Mouse (Mus musculus): ENCODE measurements around the gene Mdga2. TPM values are rescaled to one million over a fixed set of nuclear protein-coding genes. Genes with fewer than 3 reads are reported as not detected.

The Mdga2 gene
- total RNA-seq (2021): not detected
- long read RNA-seq, experiment 1: 0 reads
- long read RNA-seq, experiment 2: 0 reads

DNA sequence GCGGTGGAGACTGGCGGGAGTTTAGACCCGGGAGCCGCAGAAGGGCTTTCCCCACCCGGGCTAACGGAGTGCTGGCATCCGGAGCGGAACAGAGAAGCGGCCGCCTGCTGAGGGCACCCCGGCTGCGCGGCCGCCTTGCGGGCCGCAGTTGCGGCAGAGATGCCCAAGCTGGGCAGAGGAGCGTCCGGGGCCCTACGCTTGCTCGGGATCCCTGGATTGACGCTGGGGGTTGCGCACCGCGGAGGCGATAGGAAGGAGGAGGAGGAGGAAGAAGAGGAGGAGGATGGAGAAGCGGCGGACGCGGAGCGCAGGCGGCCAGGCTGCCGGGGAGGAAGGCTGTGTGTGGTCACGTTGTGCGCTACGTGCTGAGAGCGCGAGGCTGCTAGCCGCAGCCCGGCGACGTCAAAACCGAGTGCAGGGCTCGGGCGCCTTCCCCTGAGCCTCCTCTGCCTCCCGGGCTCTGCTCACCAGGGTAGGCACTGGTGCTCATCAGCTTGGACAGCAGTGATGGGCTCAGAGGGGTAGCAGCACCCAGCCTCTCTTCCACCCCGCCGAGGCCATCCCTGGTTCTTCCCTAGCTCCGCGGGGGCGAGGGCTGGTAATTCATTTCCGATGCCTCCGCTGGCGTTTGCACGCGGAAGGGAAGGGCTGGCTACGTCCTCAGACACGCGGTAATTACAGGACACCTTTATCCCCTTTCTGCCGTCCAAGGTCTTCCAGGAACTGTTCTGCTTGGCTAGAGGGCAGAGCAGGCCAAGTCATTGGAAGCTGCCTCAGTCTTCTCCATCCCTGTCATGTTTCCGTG, at the start of gene Mdga2:
Gene Mdga2 (minus strand): TSS at position 329 of the 805 bp plus-strand sequence.
- no peak for DNase-seq (ENCODE audit: low spot score)

- no peak for DNase-seq (ENCODE audit: low spot score)
These were observed 45.1 kb upstream of the Mdga2 start for GRCm38 (mm10) chr12:67267409-67267808.

- no peak for DNase-seq (ENCODE audit: low spot score)
These were observed 1.2 kb upstream of the Mdga2 start for GRCm38 (mm10) chr12:67223530-67223929.

DNA sequence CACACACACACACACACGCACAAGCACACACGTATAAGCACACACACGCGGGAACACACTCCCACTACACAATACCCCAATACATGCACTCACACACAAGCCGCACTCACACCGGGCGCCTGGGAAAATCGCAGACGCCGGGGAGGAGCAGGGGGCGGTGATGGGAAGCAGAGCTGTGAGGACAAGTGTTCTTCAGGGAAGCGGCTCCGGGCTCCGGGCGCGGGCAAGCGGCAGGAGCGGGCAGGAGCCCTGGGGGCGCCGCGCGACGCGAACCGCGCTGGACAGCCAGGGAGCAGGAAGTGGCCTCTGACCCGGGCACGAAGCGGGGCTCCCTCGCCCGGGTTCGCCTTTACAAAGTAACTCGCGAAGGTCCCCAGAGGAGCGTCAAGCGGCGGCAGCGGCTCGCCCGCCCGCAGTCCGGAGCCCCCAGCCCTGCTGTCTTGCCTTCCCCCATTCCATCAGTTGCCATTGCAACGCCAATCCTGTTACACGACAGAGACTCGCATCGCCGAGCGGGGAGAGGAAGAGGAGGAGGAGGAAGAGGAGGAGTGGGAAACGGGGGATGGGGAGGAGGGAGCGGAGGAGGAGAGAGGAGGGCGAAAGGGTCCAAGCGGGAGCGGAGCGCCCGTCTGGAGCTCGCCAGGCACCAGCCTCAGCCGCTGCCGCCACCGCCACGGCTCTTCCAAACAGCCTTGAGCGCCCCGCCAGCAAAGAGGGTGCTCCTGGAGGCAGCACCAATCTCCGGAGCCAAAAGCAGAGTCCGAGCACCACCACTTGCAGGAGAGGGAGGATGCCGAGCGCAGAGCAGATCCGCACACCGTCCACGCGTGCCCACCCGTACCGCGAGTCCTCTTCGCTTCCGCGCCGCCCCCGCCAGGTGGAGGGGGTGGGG, 774 bp downstream of the Mdga2 start:
- DNase-seq (ENCODE audit: low spot score): no peak

DNA sequence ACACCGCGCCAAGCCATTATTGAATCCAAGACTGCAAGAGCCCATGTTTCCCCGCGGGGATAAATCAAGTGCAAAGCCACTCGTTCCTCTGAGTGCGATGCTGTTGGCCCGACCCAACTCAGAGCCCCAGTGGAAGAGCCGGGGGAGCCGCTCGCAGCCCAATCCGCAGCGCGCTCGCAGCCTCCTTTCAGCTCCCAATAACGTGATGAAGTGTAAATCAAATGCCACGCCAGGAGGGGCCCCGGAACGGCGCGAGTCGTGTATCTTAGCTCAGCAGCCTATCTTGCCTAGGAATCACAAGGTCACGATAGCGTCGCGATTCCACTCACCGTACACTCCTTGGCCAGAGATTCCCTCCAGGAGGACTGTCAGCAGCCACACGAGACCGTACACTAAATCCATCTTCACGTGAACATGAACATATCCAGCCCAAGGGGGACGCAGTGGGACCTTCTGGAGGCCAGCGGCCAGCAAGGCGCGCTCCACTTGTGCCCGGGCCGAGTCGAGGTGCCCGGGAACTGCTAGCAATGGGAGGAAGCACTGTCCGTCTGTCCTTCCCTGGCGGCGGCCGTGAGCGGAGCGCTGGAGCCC, 1.6 kb downstream of the Mdga2 start:
- DNase-seq (ENCODE audit: low spot score): no peak

GRCm38 (mm10) chr12:67220041-67220440, 2.3 kb downstream of the Mdga2 start:
- DNase-seq (ENCODE audit: low spot score): no peak

DNA sequence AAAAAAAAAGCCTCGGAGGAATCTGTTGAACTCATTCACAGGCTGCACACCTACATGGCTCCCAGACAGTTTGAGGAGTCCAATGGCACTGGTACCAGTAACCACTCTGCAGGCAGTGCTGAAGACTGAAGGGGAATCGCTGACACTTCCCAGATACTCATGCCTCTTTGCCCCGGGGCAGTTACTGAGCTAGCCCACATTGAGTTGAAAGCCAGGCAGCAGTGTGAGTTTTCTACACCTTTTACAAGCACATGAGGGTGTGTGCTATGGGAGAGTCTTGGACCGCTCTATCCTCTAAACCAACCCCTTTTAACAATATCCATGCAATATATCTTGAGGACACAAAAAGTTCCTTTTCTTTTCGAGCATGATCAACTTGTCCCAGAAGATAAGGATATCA, 2.8 kb downstream of the Mdga2 start:
- no peak for DNase-seq (ENCODE audit: low spot score)

DNA sequence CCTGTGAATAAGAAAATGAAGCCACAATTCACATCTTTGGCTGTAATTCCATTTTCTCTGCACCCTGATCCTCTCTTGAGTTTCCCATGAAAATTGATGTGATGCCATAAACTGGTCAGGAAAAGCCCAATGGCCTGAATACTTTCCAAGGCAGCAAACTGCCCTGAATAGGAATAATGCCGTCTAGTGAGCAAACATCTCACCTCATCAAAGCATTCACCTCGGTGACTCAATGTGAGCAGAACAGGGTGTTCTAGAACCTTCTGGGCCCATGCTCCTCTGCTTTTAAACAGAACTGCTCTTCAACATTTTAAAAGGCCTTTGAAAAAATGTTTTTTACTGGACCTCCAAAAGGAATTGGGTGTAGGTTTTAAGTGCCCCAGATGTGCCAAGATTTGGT, 9.5 kb downstream of the Mdga2 start:
- no peak for DNase-seq (ENCODE audit: low spot score)

DNA sequence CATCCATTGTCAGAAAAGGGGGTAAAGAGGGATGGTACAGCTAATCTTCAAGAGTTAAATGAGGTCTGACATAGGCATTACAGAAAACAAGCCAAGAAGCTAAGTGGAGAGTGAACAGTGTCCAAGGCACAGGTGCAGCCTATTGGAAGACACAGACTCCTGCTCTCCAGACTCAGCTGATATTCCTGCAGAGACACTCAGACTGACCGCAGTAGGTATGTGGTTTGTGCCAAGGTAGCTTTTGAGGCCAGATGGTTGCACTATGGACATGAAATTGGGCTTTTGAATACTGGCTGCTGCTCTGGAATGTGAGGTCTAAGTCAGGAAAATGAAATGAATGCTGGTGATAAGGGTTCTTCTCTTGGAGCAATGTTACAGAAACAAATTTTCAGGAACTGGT, 44.2 kb downstream of the Mdga2 start:
- DNase-seq (ENCODE audit: low spot score): no peak

DNA sequence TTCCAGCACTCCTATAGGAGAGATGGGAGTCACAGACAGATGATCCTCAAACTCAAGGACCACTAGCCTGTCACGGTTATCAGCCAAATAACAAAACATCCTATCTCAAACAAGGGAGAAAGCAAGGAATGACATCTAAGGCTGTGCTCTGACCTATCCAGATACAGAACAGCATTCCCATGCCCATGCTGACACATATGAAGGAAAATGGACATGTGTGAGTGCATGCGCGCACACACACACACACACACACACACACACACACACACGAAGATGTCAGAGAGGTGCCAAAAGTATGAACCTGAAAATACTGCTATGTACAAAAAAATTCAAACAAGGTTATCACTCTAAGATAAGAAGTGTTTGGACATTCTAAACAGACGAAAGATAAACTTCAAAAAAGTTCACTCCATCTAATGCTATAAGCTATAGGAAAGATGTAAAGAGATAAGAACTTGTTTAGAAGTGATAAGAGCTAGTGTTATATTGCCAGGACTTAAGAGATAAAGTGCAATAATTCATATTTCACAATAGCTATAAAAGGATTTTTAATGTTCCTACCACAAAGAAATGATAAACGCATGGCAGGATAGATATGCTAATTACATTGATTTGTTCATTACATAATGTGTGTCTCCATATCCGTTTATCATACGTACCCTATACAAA, 65.6 kb downstream of the Mdga2 start:
- no peak for DNase-seq (ENCODE audit: low spot score)

- DNase-seq (ENCODE audit: low spot score): no peak
These were observed 69.3 kb downstream of the Mdga2 start for GRCm38 (mm10) chr12:67153077-67153476.

GRCm38 (mm10) chr12:67141605-67142004, 80.7 kb downstream of the Mdga2 start:
- no peak for DNase-seq (ENCODE audit: low spot score)

GRCm38 (mm10) chr12:67140131-67140530, 82.2 kb downstream of the Mdga2 start:
- DNase-seq (ENCODE audit: low spot score): no peak

DNA sequence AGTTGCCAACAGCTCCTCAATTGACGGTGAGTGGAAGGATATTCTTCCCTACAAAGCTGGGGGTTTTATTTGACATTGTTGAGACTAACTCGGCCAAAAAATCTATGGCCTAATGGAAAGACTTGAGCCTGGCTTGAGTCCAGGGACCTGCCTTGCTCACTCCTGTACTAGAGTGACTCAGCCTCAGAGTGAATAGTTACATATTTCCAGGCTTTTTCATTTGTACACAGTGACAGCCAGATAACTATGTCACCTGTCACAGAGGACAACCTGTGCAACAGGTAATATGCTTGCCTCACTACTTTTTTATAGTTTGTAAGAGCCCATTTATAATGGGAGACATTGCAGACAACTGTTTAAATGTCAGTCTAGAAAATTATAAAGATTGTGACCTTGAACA, 94.9 kb downstream of the Mdga2 start:
- DNase-seq (ENCODE audit: low spot score): no peak

- no peak for DNase-seq (ENCODE audit: low spot score)
These were observed 98.5 kb downstream of the Mdga2 start for GRCm38 (mm10) chr12:67123874-67124273.

DNA sequence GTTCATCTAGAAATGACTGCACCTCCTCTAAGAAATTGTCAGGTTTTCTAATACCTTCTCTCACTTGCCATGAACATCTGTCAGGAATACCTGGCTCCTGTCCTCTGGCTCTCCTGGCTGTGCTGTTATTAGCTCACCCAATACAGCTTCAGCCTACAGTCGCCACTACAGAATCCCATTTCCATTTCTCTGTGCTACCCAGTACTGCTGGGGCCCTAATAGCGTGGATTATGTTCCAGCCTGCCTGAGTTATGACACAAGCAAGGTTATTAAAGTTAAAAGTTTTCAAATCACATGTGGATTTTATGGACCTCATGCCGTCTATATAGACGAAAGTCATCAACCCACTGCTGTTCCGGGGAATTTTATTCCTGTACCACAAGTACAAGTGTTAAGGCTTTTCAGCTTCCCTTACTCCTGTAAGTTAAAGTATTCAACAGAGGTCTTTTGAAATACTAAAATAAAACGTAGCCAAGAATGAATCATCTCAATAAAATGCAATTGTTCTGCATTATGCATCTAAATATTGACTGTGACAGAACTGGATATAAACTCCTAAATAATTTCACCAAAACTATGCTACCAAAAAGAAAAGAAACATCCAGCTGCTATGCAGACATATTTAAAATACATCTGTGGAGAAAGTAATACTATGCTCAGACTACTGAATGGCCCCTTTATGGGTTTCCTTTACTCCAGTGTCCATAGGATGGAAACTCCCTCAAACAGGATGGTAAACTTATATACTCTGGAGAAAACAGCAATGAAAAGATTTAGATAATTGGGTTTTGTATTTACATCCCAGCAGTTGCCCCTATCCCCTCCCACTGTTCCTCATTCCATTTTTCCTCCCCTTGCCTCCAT, 103.5 kb downstream of the Mdga2 start:
- DNase-seq (ENCODE audit: low spot score): no peak

DNA sequence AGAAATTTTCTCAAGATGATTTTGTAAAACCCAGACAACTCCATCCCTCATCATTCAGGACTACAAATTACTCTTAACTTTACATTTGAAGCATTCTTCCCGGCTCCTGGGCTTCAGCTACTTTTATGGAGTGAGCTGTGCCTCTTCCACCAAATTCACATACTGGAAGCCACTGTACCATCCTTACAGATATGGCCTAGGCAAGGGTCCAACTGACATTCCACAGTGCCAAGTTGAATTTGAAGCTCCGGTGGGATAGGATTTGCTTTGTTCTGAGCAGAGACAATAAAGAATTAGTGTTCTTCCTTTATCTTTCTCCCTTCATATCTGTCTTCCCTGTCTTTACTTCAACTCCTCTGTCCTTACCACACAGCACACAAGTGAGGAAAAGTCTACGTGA, 118.2 kb downstream of the Mdga2 start:
- DNase-seq (ENCODE audit: low spot score): no peak

DNA sequence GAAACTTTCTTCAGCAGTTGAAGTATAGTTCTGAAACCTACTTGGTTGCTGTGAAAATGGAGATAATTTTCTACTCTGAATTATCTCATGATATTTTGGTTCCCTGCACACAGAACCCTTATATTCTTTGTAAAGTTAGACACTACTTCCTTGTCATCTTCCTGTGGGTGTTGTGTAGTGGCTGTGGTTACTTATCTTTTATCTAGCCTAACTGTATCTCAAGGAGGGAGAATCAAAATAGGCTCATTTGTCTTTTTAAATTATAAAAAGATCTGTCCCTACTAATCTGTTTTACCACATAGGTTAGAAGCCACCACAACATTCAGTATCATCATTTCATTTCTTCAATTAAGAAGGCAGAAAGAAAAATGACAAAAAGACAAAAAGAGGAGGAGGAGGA, 127.9 kb downstream of the Mdga2 start:
- no peak for DNase-seq (ENCODE audit: low spot score)

GRCm38 (mm10) chr12:67090420-67090965, 131.9 kb downstream of the Mdga2 start:
- no peak for DNase-seq (ENCODE audit: low spot score)
